Mouse (Mus musculus): ENCODE measurements around the gene Daam1.

DNA sequence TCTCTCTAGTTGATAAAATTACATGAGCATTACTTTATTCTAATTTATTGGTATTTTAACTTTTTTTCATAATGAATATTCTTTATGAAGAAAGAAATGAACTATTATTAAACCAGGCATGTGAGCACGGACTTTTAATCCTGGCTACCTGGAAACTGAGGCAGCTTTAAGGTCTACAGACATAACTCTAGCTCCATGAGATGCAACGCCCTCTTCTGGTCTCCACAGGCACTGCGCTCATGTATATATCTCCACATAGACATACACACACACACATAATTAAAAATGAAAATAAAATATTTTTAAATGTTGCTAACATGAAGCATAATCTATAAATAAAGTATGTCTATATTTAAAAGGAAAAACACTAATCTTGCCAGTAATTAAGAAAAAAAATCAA lies 21.3 kb upstream of the Daam1 start:
- TF ChIP-seq CTCF (IDR thresholded peaks at IDR 0.05; ENCODE audit: extremely low read depth, insufficient read depth, insufficient read length, insufficient replicate concordance) (no peak), POLR2A (IDR thresholded peaks at IDR 0.05; ENCODE audit: low read depth, low read length) (no peak)

Measured in spleen, adult 2 months (tissue).